Mouse (Mus musculus) forebrain, embryonic 10.5 days (tissue): Measurements from ENCODE around the gene Gbp2b. TPM values are rescaled to one million over a fixed set of nuclear protein-coding genes. Genes with fewer than 3 reads are reported as not detected.
"Not testable (repeated sequence)": the region's sequence is repeated elsewhere in the genome, so short reads cannot be mapped to it uniquely, and the experiment has no call there.

Experiments
- DNase-seq: peaks from one replicate; pipeline ENCODE4 v3.0.0-alpha.2; 2017; ENCODE audit warnings: low spot score; ENCODE audit errors: extremely low spot score
- H3K27ac ChIP-seq: fragments of 300-500 bp; sonication (generic); 2 replicates; pipeline ENCODE4 v1.5.1; 2016; ENCODE audit warnings: mild to moderate bottlenecking
- H3K27me3 ChIP-seq: fragments of 300-500 bp; sonication (generic); 2 replicates; pipeline ENCODE4 v1.6.1; 2016; ENCODE audit warnings: mild to moderate bottlenecking; ENCODE audit not compliant: poor library complexity, severe bottlenecking
- H3K36me3 ChIP-seq: fragments of 300-500 bp; sonication (generic); replicated peaks from 2 replicates; pipeline ENCODE4 v1.6.1; 2016; ENCODE audit warnings: mild to moderate bottlenecking, moderate library complexity
- H3K4me1 ChIP-seq: fragments of 300-500 bp; sonication (generic); 2 replicates; pipeline ENCODE4 v1.6.1; 2016
- H3K4me3 ChIP-seq: fragments of 300-500 bp; sonication (generic); 2 replicates; pipeline ENCODE4 v1.5.1; 2016; ENCODE audit warnings: mild to moderate bottlenecking, moderate library complexity
- H3K9me3 ChIP-seq: fragments of 300-500 bp; sonication (generic); 2 replicates; pipeline ENCODE4 v1.6.1; 2016; ENCODE audit warnings: mild to moderate bottlenecking, moderate library complexity
- WGBS: fragments of 180-500 bp; shearing (Covaris S2); methylation state at CpG from one replicate; pipeline ENCODE4 v1.1.7; 2016; 5-methylcytosine and 5-hydroxymethylcytosine counted together
- polyA plus RNA-seq: library from polyadenylated mRNA; unstranded; fragments of >200 nt; fragmentation: Nextera tagmentation; extraction: Ambion mirVana; gene quantifications from 2 replicates; pipeline ENCODE4 v1.2.1, GENCODE M21; 2016

Gbp2b gene
- polyA plus RNA-seq: not detected in 2 replicates

- Histone ChIP-seq H3K4me1 (no peaks in the 10 kb centered on the region), H3K9me3 (no peaks in the 10 kb centered on the region), H3K27me3 (no peaks in the 10 kb centered on the region), H3K4me3 (no peak within 1 kb of the TSS), H3K36me3 (no peaks in the 10 kb centered on the region), H3K27ac (no peak within 1 kb of the TSS)
- DNase-seq: no peak
- 82% methylated on average over 1 of the region's 1 CpGs for WGBS
Measured at GRCm38 (mm10) chr3:142594547-142594946, at the start of gene Gbp2b. Gene Gbp2b, plus strand, starts transcription at chr3:142594847.

DNA sequence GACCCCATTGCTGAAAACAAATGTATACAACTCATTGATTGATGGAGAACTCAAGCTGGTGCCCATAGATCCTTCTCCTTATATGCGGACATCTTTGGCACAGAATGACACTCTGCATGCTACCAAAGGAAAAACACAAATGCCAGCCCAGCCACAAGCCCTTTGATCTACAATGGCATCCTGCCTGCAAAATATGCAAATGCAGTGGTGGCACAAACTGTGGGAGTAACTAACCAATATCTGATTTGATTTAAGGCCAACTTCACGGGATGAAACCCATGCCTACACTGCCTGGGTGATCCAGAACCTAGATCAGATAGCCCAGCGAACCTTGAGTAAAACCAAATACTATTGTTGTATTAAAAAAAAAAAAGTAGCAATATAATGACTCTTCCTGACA lies 48.0 kb upstream of the Gbp2b start:
- H3K36me3 ChIP-seq: no peaks in the 10 kb centered on the region
- H3K27ac ChIP-seq: no peak overlapping the region
- H3K4me1 ChIP-seq: no peaks in the 10 kb centered on the region
- 90% methylated on average over 3 of the region's 3 CpGs for WGBS
- H3K27me3 ChIP-seq: no peaks in the 10 kb centered on the region
- no peak for DNase-seq
- no peak overlapping the region for H3K4me3 ChIP-seq
- no peaks in the 10 kb centered on the region for H3K9me3 ChIP-seq

DNA sequence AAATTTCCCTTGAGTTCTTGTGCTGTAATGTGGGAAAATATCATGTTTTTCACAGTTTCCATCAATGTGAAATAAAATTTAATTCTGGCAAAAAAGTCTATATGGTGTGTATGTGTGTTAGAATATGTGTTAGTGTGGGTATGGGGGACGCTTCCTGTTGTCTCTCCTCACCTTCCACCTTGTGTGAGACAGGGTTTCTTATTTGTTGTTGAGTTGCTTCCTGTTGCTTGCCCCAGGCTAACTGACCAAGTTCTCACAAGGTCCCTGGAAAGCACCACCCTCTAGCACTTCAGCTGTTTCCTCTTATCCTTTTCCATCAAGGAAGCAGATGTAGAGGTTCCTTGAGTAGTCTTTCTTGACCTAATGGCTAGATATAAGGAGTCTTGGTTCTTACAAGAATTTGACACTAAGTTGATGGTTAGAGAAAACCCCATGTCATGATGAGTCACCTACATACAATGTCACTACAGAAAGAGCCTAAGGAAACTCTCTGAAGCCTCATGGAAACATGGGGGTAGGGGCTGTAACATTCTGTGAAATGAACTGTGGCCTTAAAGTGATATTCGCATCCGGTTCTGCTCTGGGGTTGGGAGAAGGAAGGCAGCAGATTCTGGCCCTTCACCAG lies 44.5 kb upstream of the Gbp2b start:
- no peak overlapping the region for H3K27ac ChIP-seq
- DNase-seq: no peak
- no peaks in the 10 kb centered on the region for H3K9me3 ChIP-seq
- H3K4me3 ChIP-seq: no peak overlapping the region
- H3K36me3 ChIP-seq: no peaks in the 10 kb centered on the region
- no peaks in the 10 kb centered on the region for H3K27me3 ChIP-seq
- H3K4me1 ChIP-seq: no peaks in the 10 kb centered on the region
- 85% methylated on average over 3 of the region's 3 CpGs for WGBS

DNA sequence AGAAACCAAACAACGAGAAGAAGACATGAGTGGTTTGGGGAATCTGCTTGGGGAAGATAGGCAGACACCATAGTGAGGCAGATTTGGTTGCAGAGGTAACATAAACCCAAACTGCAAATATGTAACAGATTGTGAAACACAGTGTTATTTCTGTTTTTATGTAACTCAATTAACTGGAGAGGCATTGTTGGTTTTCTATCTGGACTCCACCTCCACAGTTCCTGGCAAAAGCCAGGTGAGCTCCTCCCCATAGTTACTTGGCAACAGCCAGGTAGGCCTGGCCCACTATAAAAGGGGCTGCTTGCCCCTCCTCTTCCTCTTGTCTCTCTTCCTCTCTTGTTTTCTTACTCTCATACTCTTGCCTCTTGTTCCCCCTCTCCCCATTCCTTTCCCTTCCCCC lies 40.0 kb upstream of the Gbp2b start:
- H3K27me3 ChIP-seq: no peaks in the 10 kb centered on the region
- no peaks in the 10 kb centered on the region for H3K36me3 ChIP-seq
- no peak overlapping the region for H3K4me3 ChIP-seq
- no peaks in the 10 kb centered on the region for H3K9me3 ChIP-seq
- no peak for DNase-seq
- no peak overlapping the region for H3K27ac ChIP-seq
- H3K4me1 ChIP-seq: 0 out of 2 replicates have a peak, but pooled peaks cover under 1% of the 10 kb centered on the region
- 85% methylated on average over 1 of the region's 1 CpGs for WGBS

GRCm38 (mm10) chr3:142555623-142556022 lies 39.0 kb upstream of the Gbp2b start:
- no peaks in the 10 kb centered on the region for H3K9me3 ChIP-seq
- H3K27ac ChIP-seq: no peak overlapping the region
- DNase-seq: no peak
- H3K27me3 ChIP-seq: no peaks in the 10 kb centered on the region
- peaks cover 10% of the 10 kb centered on the region for H3K4me1 ChIP-seq
- 94% methylated on average over 11 of the region's 11 CpGs for WGBS
- H3K36me3 ChIP-seq: no peaks in the 10 kb centered on the region
- no peak overlapping the region for H3K4me3 ChIP-seq

GRCm38 (mm10) chr3:142559632-142560228 lies 34.9 kb upstream of the Gbp2b start, which contains the start of gene Gbp3:
Gene Gbp3, plus strand, starts transcription at chr3:142560026.
- no peaks in the 10 kb centered on the region for H3K36me3 ChIP-seq
- WGBS: 49% methylated on average over 3 of the region's 3 CpGs
- no peaks in the 10 kb centered on the region for H3K27me3 ChIP-seq
- H3K4me1 ChIP-seq: peaks cover 11% of the 10 kb centered on the region
- DNase-seq: no peak
- no peak within 1 kb of the TSS for H3K27ac ChIP-seq
- H3K4me3 ChIP-seq: peak within 1 kb of the TSS; percentile 43
- no peaks in the 10 kb centered on the region for H3K9me3 ChIP-seq

GRCm38 (mm10) chr3:142560296-142560948 lies 34.2 kb upstream of the Gbp2b start:
- no peaks in the 10 kb centered on the region for H3K27me3 ChIP-seq
- H3K9me3 ChIP-seq: no peaks in the 10 kb centered on the region
- H3K27ac ChIP-seq: no peak overlapping the region
- H3K36me3 ChIP-seq: no peaks in the 10 kb centered on the region
- 24% methylated on average over 12 of the region's 12 CpGs for WGBS
- DNase-seq: peak; percentile 81
- H3K4me3 ChIP-seq: peak overlapping the region; percentile 43
- peaks cover 11% of the 10 kb centered on the region for H3K4me1 ChIP-seq

- DNase-seq: no peak
- Histone ChIP-seq H3K27me3 (no peaks in the 10 kb centered on the region), H3K9me3 (no peaks in the 10 kb centered on the region), H3K4me3 (no peak overlapping the region), H3K4me1 (peaks cover 11% of the 10 kb centered on the region), H3K36me3 (no peaks in the 10 kb centered on the region), H3K27ac (no peak overlapping the region)
- 91% methylated on average over 14 of the region's 14 CpGs for WGBS
Measured at GRCm38 (mm10) chr3:142561045-142561646, 33.5 kb upstream of the Gbp2b start.

GRCm38 (mm10) chr3:142561666-142562065 lies 33.0 kb upstream of the Gbp2b start:
- no peak for DNase-seq
- WGBS: 89% methylated on average over 7 of the region's 7 CpGs
- no peaks in the 10 kb centered on the region for H3K9me3 ChIP-seq
- no peak overlapping the region for H3K27ac ChIP-seq
- H3K27me3 ChIP-seq: no peaks in the 10 kb centered on the region
- no peaks in the 10 kb centered on the region for H3K36me3 ChIP-seq
- peaks cover 11% of the 10 kb centered on the region for H3K4me1 ChIP-seq
- H3K4me3 ChIP-seq: no peak overlapping the region

GRCm38 (mm10) chr3:142567490-142567889 lies 27.2 kb upstream of the Gbp2b start:
- H3K4me3 ChIP-seq, H3K27ac ChIP-seq, H3K4me1 ChIP-seq, H3K36me3 ChIP-seq, H3K27me3 ChIP-seq, DNase-seq, H3K9me3 ChIP-seq: not testable (repeated sequence)
- 81% methylated on average over 5 of the region's 5 CpGs for WGBS

GRCm38 (mm10) chr3:142570738-142571137 lies 23.9 kb upstream of the Gbp2b start:
- 92% methylated on average over 4 of the region's 4 CpGs for WGBS

DNA sequence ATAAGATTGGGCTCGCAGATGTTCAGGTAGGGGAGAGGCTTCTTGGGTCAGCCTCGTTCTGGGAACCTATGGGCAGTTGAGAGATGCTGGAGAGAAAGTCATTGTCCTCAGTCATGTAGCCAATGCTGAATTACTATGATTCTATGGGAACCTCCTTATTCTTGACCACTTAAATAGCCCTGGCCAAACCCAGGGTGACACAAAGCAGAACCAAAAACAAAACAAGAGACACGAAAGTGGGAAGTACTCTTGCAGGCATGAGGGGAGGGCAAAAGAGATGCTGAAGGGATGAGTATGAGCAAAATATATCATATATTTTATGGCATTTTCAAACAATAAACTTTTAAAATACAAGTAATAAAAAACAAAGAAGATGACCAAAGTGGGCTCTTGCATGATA lies 17.5 kb upstream of the Gbp2b start:
- H3K4me1 ChIP-seq: no peaks in the 10 kb centered on the region
- no peak overlapping the region for H3K4me3 ChIP-seq
- no peaks in the 10 kb centered on the region for H3K27me3 ChIP-seq
- no peaks in the 10 kb centered on the region for H3K36me3 ChIP-seq
- H3K9me3 ChIP-seq: no peaks in the 10 kb centered on the region
- DNase-seq: no peak
- WGBS: 86% methylated on average over 3 of the region's 3 CpGs
- H3K27ac ChIP-seq: no peak overlapping the region

More at GRCm38 (mm10) chr3:142570738-142571137, 23.9 kb upstream of the Gbp2b start:
- Histone ChIP-seq H3K4me1 (no peaks in the 10 kb centered on the region), H3K9me3 (no peaks in the 10 kb centered on the region), H3K4me3 (no peak overlapping the region), H3K27me3 (no peaks in the 10 kb centered on the region), H3K36me3 (no peaks in the 10 kb centered on the region), H3K27ac (no peak overlapping the region)
- DNase-seq: no peak

DNA sequence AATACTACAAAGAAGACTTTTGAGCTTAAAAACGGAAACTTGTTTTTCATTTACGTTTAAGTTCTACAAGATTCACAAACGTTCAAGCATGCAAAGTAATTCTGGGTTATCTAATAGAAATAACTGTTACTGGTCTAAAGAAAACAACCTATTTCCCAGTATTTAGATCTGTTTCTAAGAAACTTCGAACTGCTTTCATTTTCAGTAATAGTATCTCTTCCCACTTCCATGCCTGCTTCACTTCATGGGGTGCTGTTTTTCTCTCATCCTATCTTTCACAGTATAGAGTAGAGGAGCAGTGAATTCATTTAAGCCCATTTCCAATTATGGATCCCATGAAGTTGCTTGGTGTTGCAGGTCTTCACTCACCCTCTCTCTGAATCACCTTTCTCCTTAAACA lies 16.3 kb upstream of the Gbp2b start:
- Histone ChIP-seq H3K27me3 (no peaks in the 10 kb centered on the region), H3K27ac (no peak overlapping the region), H3K4me1 (no peaks in the 10 kb centered on the region), H3K36me3 (no peaks in the 10 kb centered on the region), H3K9me3 (no peaks in the 10 kb centered on the region), H3K4me3 (no peak overlapping the region)
- DNase-seq: no peak
- WGBS: 90% methylated on average over 4 of the region's 4 CpGs
